Mouse (Mus musculus) ovary, postnatal 14 days (tissue): ENCODE results near the gene Prkcb.

Experiments used
- DNase-seq: peaks from one replicate; pipeline ENCODE4 v3.0.0; 2022; ENCODE audit warnings: low spot score

Prkcb gene

GRCm38 (mm10) chr7:122290165-122290564 lies 1.6 kb downstream of the Prkcb start:
- DNase-seq: peak; percentile 3

- DNase-seq: no peak
These were observed 2.2 kb downstream of the Prkcb start for GRCm38 (mm10) chr7:122290771-122291170.

- DNase-seq: no peak
These were observed 3.6 kb downstream of the Prkcb start for GRCm38 (mm10) chr7:122292151-122292550.

- DNase-seq: no peak
These were observed 5.6 kb downstream of the Prkcb start for GRCm38 (mm10) chr7:122294111-122294510.

- DNase-seq: no peak
These were observed 6.8 kb downstream of the Prkcb start for GRCm38 (mm10) chr7:122295363-122295762.

- DNase-seq: no peak
These were observed 7.8 kb downstream of the Prkcb start for GRCm38 (mm10) chr7:122296331-122296730.

GRCm38 (mm10) chr7:122296805-122297204 lies 8.3 kb downstream of the Prkcb start:
- DNase-seq: no peak

- no peak for DNase-seq
These were observed 9.1 kb downstream of the Prkcb start for GRCm38 (mm10) chr7:122297627-122298026.

GRCm38 (mm10) chr7:122298715-122299114 lies 10.2 kb downstream of the Prkcb start:
- no peak for DNase-seq

GRCm38 (mm10) chr7:122300538-122300937 lies 12.0 kb downstream of the Prkcb start:
- DNase-seq: no peak

GRCm38 (mm10) chr7:122302538-122302937 lies 14.0 kb downstream of the Prkcb start:
- DNase-seq: no peak

- DNase-seq: no peak
These were observed 15.4 kb downstream of the Prkcb start for GRCm38 (mm10) chr7:122303988-122304387.

- no peak for DNase-seq
These were observed 16.0 kb downstream of the Prkcb start for GRCm38 (mm10) chr7:122304521-122304920.

- no peak for DNase-seq
These were observed 18.7 kb downstream of the Prkcb start for GRCm38 (mm10) chr7:122307241-122307640.

GRCm38 (mm10) chr7:122308661-122309060 lies 20.1 kb downstream of the Prkcb start:
- DNase-seq: no peak

GRCm38 (mm10) chr7:122309909-122310725 lies 21.6 kb downstream of the Prkcb start:
- DNase-seq: no peak

- DNase-seq: no peak
These were observed 22.1 kb downstream of the Prkcb start for GRCm38 (mm10) chr7:122310726-122311018.

GRCm38 (mm10) chr7:122313690-122314477 lies 25.3 kb downstream of the Prkcb start:
- no peak for DNase-seq

- DNase-seq: no peak
These were observed 27.3 kb downstream of the Prkcb start for GRCm38 (mm10) chr7:122315720-122316331.

GRCm38 (mm10) chr7:122316681-122317080 lies 28.1 kb downstream of the Prkcb start:
- no peak for DNase-seq

- no peak for DNase-seq
These were observed 28.9 kb downstream of the Prkcb start for GRCm38 (mm10) chr7:122317485-122317884.

- DNase-seq: no peak
These were observed 31.0 kb downstream of the Prkcb start for GRCm38 (mm10) chr7:122319566-122319965.
